In the genomic region with DNA sequence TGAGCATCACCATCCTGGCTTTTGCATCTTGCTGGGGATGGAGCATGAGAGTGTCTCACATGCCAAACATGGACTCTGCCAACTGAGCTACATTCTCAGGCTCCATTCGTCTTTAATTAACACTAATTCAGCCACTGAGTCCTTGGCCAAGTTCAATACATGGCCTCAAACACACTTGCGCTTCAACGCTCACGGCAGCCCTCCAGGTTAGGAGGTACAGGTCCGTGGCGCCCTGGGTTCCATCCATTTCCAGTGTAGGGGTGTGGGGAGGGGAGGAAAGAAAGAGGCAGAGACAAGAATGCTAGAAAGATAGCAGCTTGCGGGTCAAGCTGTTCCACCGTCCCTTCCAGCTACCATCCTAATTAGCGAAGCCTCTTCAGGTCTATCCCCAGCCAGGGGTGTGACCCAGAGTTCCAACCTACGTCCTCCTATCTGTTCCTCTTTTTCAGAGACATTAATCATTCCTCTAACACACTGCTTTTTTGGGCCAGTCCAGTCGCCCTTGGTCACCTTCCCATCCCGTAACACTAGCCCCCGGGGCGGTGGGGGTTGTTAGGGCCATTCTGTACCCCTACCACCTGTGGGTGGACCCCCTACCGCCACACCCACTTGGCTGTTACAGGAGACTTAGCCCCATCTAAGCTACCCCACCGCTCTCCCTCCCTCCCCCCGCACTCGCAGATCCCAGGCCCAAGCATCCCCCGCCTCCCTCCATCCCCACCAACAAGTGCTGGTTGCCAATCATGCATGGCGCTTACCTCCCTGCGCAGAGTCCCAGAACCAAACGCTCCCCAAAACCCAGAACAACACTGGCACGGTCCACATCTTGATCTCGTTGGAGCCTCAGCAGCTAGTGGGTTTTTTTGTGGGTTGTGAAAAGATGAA, we compare ENCODE assay signal across 8 mouse cellular contexts. TPM values are rescaled to one million over a fixed set of nuclear protein-coding genes. Genes with fewer than 3 reads are reported as not detected.
DNase-seq lines count a peak whose midpoint lies in the region; ATAC-seq and TF ChIP-seq lines count a peak whose summit lies in the region.

No protein-coding gene starts in this region.

- peak overlapping the region; percentile 57 for H3K9ac ChIP-seq in lung, embryonic 16.5 days (ENCODE audit: low read length)
- peak overlapping the region; percentile 61 for H3K9ac ChIP-seq in forebrain, embryonic 11.5 days (ENCODE audit: low read length)
- peak overlapping the region; percentile 31; the same call in 1 of the 2 replicates for H3K9ac ChIP-seq in hindbrain, postnatal 0 days (replicated peaks; ENCODE audit: low read length)
- peak overlapping the region; percentile 57 for H3K9ac ChIP-seq in midbrain, embryonic 12.5 days (replicated peaks)

- no peaks in the 10 kb centered on the region; the same call in 1 of the 2 replicates for H3K27me3 ChIP-seq in lung, embryonic 16.5 days (ENCODE audit: control insufficient read depth, insufficient read depth, low read depth, low read length)
- H3K27me3 ChIP-seq in forebrain, embryonic 11.5 days (ENCODE audit: control insufficient read depth, insufficient read depth, low read length) = no peaks in the 10 kb centered on the region
- H3K27me3 ChIP-seq in hindbrain, postnatal 0 days (ENCODE audit: insufficient read depth, low read length) = peaks cover 3% of the 10 kb centered on the region; the same call in 1 of the 2 replicates
- H3K27me3 ChIP-seq in midbrain, embryonic 12.5 days = peaks cover 16% of the 10 kb centered on the region; the same call in 1 of the 2 replicates

- no peaks in the 10 kb centered on the region for H3K9me3 ChIP-seq in lung, embryonic 16.5 days (ENCODE audit: control insufficient read depth, low read length)
- H3K9me3 ChIP-seq in forebrain, embryonic 11.5 days (ENCODE audit: control insufficient read depth, low read length) = no peaks in the 10 kb centered on the region
- H3K9me3 ChIP-seq in hindbrain, postnatal 0 days (ENCODE audit: low read length) = no peaks in the 10 kb centered on the region
- no peaks in the 10 kb centered on the region for H3K9me3 ChIP-seq in midbrain, embryonic 12.5 days

- peaks cover 19% of the 10 kb centered on the region for H3K4me1 ChIP-seq in lung, embryonic 16.5 days (replicated peaks; ENCODE audit: control insufficient read depth, insufficient read depth, low read length)
- H3K4me1 ChIP-seq in forebrain, embryonic 11.5 days (replicated peaks; ENCODE audit: control insufficient read depth, insufficient read depth, low read length) = peaks cover 10% of the 10 kb centered on the region; the same call in 1 of the 2 replicates
- H3K4me1 ChIP-seq in hindbrain, postnatal 0 days (ENCODE audit: insufficient read depth, low read length) = peaks cover 10% of the 10 kb centered on the region; the same call in 1 of the 2 replicates
- H3K4me1 ChIP-seq in midbrain, embryonic 12.5 days = peaks cover 59% of the 10 kb centered on the region

- H3K36me3 ChIP-seq in lung, embryonic 16.5 days (ENCODE audit: control insufficient read depth, insufficient read depth, low read length) = no peaks in the 10 kb centered on the region
- H3K36me3 ChIP-seq in forebrain, embryonic 11.5 days (ENCODE audit: control insufficient read depth, insufficient read depth, low read length) = no peaks in the 10 kb centered on the region
- H3K36me3 ChIP-seq in hindbrain, postnatal 0 days (ENCODE audit: insufficient read depth, low read length) = no peaks in the 10 kb centered on the region
- peaks cover 3% of the 10 kb centered on the region for H3K36me3 ChIP-seq in midbrain, embryonic 12.5 days

- TF ChIP-seq CTCF in hindbrain, postnatal 0 days (IDR thresholded peaks at IDR 0.05; ENCODE audit: low read depth) = no peak

- no peak overlapping the region for H3K27ac ChIP-seq in lung, embryonic 16.5 days (ENCODE audit: low read length)
- peak overlapping the region; percentile 19; the same call in 1 of the 2 replicates for H3K27ac ChIP-seq in forebrain, embryonic 11.5 days (ENCODE audit: low read depth, low read length)
- H3K27ac ChIP-seq in hindbrain, postnatal 0 days = peak overlapping the region; percentile 67
- peak overlapping the region; percentile 85 for H3K27ac ChIP-seq in midbrain, embryonic 12.5 days (replicated peaks)

- H3K4me3 ChIP-seq in lung, embryonic 16.5 days (ENCODE audit: low read length) = peak overlapping the region; percentile 47
- peak overlapping the region; percentile 52 for H3K4me3 ChIP-seq in forebrain, embryonic 11.5 days (ENCODE audit: low read depth, low read length)
- H3K4me3 ChIP-seq in hindbrain, postnatal 0 days (ENCODE audit: low read length) = peak overlapping the region; percentile 35
- H3K4me3 ChIP-seq in midbrain, embryonic 12.5 days = peak overlapping the region; percentile 53

- peak; percentile 23; the same call in 1 of the 2 replicates for ATAC-seq in lung, embryonic 16.5 days (ENCODE audit: low read depth)
- peak; percentile 54 for ATAC-seq in forebrain, embryonic 11.5 days (replicated peaks; ENCODE audit: low FRiP score)
- peak; percentile 68 for ATAC-seq in hindbrain, postnatal 0 days
- peak; percentile 54 for ATAC-seq in midbrain, embryonic 12.5 days (ENCODE audit: low FRiP score, low read depth)

- no peak for DNase-seq in lung, postnatal 14 days
- peak; percentile 76 for DNase-seq in forebrain, embryonic 11.5 days (ENCODE audit: low spot score)
- DNase-seq in hindbrain, postnatal 0 days (ENCODE audit: low spot score) = peak; percentile 45
- no peak for DNase-seq in MN1 (ENCODE audit: low spot score)
- no peak for DNase-seq in cerebellum, adult 18-20 months
- DNase-seq in spleen, postnatal 4 days (ENCODE audit: low spot score in 2 of 2) = no peak

- H3K4me2 ChIP-seq in lung, embryonic 16.5 days (ENCODE audit: low read depth, low read length) = peak overlapping the region; percentile 60
- H3K4me2 ChIP-seq in forebrain, embryonic 11.5 days (ENCODE audit: low read depth, low read length, severe bottlenecking) = peak overlapping the region; percentile 70
- peak overlapping the region; percentile 63 for H3K4me2 ChIP-seq in hindbrain, postnatal 0 days (ENCODE audit: low read depth, low read length)
- H3K4me2 ChIP-seq in midbrain, embryonic 12.5 days (replicated peaks) = peak overlapping the region; percentile 65

- WGBS in lung, embryonic 16.5 days = 10% methylated on average over 24 of the region's 24 CpGs
- 1% methylated on average over 24 of the region's 24 CpGs for WGBS in forebrain, embryonic 11.5 days
- 7% methylated on average over 24 of the region's 24 CpGs for WGBS in hindbrain, postnatal 0 days
- WGBS in midbrain, embryonic 12.5 days = 3% methylated on average over 24 of the region's 24 CpGs

RNA-seq across cellular contexts. Expression of gene Pdpn, which starts 0.7 kb away (rescaled TPM):
- polyA plus RNA-seq in lung, embryonic 16.5 days (2015; fragmentation: Nextera tagmentation; extraction: Ambion mirVana) = 58.2 and 67.6 TPM in 2 replicates
- polyA plus RNA-seq in forebrain, embryonic 11.5 days (2014; fragmentation: Nextera tagmentation; extraction: Ambion mirVana) = 74.5 and 75.8 TPM in 2 replicates
- 31.8 and 56.8 TPM in 2 replicates for total RNA-seq in hindbrain, postnatal 0 days (2014; rRNA removed)
- 45.5 and 51.4 TPM in 2 replicates for polyA plus RNA-seq in hindbrain, postnatal 0 days (2015; fragmentation: Nextera tagmentation; extraction: Ambion mirVana)
- 101 and 109 TPM in 2 replicates for polyA plus RNA-seq in midbrain, embryonic 12.5 days (2016; fragmentation: Nextera tagmentation; extraction: Ambion mirVana)

RNA-seq across cellular contexts. Expression of gene Lrrc38, which starts 50.9 kb away (rescaled TPM):
- polyA plus RNA-seq in lung, embryonic 16.5 days (2015; fragmentation: Nextera tagmentation; extraction: Ambion mirVana) = 0.16 TPM in 1 of 2 replicates, not detected in the other
- polyA plus RNA-seq in forebrain, embryonic 11.5 days (2014; fragmentation: Nextera tagmentation; extraction: Ambion mirVana) = not detected in 2 replicates
- 0.29 and 0.63 TPM in 2 replicates for total RNA-seq in hindbrain, postnatal 0 days (2014; rRNA removed)
- polyA plus RNA-seq in hindbrain, postnatal 0 days (2015; fragmentation: Nextera tagmentation; extraction: Ambion mirVana) = 0.84 and 0.97 TPM in 2 replicates
- 0.16 and 0.37 TPM in 2 replicates for polyA plus RNA-seq in midbrain, embryonic 12.5 days (2016; fragmentation: Nextera tagmentation; extraction: Ambion mirVana)

Comparison
In these comparisons a context has a peak if more than half of its experiments do, and no peak if none do; other contexts are left out.
1. DNase-seq: peak in forebrain, embryonic 11.5 days (single experiment) and hindbrain, postnatal 0 days (single experiment); none in lung, postnatal 14 days (single experiment), MN1 (single experiment), cerebellum, adult 18-20 months (0 of 2) and spleen, postnatal 4 days (0 of 2).
2. Peak in every context shown above with its lines, with median percentiles within 50 percentile points of each other: ATAC-seq, H3K4me2 ChIP-seq, H3K4me3 ChIP-seq and H3K9ac ChIP-seq.